Mouse (Mus musculus): Measurements from ENCODE around the gene Golph3l.

DNA sequence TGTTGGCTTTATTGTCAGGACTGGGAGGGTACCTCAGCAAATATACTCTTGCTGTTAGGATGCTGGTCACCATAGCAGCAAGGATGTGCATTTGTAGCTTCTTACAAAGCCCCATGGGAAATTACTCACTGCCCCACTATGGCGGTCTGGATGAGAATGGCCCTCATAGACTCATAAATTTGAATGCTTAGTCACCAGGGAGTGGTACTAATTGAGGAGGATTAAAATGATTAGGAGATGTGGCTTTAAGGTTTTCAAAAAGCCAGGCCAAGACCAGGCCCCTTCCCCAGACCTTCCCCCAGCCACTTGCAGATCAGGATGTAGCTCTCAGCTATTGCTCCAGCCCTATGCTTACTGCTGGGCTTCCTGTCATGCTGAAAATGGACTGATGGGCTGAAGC lies 38.6 kb upstream of the Golph3l start:
- TF ChIP-seq POLR2A (IDR thresholded peaks at IDR 0.05; ENCODE audit: low read depth, low read length) = no peak
- no peak for TF ChIP-seq CTCF (IDR thresholded peaks at IDR 0.05; ENCODE audit: borderline replicate concordance, insufficient read depth, low read length)
